Mouse (Mus musculus) CD8-positive naive resting alpha-beta T cell, adult 2 months (primary cell): ENCODE data around the gene Vmn2r29.
"Not testable (repeated sequence)": the region's sequence is repeated elsewhere in the genome, so short reads cannot be mapped to it uniquely, and the experiment has no call there.

Source experiments
- DNase-seq, 2 experiments: peaks; one replicate each; pipeline ENCODE4 v3.0.0; 2022; ENCODE audit warnings: low read depth in 2 of 2, low spot score in 2 of 2

Gene Vmn2r29

DNA sequence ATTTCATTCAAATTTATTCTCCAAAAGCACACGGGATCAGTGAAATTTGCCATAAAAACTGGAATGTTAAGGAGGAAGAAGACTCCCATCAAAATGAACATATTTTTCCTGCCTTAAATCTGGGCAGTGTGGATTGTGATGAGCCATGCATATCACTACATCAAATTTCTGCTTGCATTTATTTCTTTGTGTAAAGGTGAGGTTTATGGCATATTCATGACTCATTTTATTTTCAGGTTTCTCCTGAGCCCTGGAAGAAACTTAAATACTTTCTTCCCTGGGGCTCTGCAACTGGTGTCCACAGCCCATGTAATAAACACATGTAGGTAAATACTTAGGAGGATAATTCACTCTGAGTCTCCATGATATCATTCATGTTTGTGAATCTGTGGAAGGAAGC, at the start of gene Vmn2r29:
Gene Vmn2r29 (minus strand): TSS at position 101 of the 400 bp plus-strand sequence.
- not testable (repeated sequence) for DNase-seq

DNA sequence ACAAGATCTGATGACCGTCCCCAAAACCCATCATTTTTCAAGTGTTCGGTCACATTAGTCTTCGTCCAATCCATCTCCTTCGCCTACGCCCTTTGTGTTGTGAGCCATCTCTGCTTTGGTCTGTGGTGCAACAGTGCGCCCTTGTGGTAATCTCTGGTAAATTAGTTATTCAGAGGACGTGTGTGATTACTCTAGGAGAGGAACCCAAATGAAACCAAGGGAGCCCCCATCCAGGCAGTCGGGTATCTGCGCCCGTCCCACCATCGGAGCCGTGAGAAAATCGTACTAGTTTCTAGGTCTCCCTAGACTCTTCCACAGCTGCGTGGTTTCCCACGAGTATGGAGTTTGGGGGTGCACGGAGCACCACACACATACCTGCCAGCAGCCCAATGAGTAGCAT, 48.5 kb upstream of the Vmn2r29 start:
- DNase-seq, result peak; percentile 36 to 49

DNA sequence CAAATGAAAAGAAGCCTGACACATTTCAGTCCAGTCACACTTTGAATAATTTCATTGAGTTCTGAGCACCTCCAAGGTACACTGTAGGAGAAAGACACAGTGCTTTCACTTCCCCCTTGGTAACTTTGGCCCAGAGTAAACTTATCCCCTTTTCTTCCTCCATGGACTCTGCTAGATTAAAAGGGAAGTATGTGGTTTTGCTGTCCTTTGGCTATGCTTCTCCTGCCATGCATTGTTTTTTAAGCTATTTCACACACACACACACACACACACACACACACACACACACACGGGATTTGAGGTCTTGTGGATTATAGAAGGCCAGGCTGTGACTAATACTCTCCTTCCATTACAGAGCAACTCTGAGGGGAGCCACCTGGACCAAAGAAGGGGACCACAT, 34.3 kb upstream of the Vmn2r29 start:
- no peak for DNase-seq

DNA sequence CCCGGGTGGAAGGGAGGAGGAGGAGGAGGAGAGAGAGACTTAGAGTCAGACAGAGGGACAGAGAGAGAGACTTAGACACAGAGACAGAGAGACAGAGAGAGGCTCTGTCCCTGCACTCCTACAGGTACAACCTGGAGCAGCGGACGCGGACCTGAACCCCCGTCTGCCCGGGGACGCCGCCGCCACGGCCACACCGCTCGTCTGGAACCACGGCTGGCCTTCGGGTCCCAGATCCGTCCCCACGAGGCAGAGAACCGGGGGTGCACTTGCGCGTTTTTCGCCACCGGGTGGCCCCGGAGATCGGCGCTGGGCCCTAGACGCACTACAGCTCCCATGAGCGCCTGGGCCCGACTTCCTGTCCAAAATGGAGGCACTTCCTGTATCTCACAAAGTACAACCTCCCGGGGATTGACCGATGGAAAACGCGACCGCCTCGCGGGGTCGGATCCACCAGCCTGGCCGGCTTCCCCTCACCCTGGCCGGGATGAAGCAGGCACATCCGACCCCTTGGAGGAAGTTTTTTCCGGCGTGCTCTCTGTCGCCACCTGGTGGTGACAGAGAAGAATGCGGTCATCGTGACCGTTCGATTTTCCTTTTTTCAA, 30.9 kb upstream of the Vmn2r29 start, which contains the start of gene Gm45844:
Gene Gm45844 (minus strand): TSS at position 324 of the 602 bp plus-strand sequence.
- DNase-seq, result peak; percentile 88 to 93

DNA sequence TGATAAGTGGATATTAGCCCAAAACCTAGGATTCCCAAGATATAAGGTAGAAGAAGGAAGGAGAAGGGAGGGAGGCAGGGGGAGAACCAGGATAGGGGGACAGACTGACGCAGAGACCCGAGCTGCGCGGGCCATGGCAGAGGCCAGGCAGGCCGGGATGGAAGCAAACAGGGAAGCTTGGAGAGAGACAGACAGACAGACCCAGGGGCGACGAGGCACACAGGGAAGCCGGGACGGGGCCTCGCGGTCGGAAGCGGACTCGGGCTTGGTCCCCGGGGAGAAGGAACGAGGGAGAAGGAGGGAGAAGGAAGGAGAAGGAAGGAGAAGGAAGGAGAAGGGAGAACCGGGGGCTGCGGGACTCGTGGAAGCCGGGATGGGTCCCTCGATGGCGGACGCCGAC, 30.4 kb upstream of the Vmn2r29 start:
- DNase-seq, result peak in 1 of 2 experiments; percentile 10

DNA sequence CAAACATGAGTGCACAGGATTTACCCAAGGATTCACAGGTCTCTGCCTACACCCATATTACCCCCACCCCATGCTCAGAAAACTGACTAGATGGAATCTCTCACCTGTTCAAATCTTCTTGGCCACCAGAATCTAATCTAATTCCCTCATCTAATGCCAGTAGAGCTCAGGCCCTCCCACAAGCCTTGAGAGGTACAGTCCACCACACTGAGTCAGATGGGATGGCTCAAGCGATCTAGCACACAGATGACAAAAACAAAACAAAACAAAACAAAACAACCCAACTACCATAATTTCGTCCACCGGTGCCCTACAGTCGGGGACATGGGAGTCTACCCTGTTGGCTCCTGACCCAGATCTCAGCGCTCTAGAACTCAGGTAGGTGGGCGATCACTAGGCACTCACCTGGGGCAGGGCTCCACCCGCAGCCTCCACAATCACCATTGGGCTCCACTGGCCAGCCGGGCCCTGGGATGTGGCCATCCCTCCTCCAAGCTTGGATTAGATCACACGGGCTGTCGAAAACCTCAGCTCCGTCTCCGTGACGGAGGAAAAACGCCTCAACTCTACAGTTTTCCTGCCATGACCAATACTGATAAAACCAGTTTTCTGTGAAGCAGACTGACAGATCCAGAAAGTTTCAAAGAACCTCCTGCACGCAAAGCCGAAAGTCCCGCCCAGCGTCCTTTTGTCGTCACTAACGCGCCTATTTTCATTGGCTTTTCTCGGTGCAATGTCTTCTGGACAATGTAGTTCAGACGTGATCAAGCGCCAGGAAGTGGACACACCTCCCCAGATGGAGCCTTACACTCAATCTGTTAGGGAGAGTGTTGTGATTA, 37.6 kb downstream of the Vmn2r29 start, which contains the start of gene Zfp772:
Gene Zfp772 (minus strand): TSS at position 686 of the 839 bp plus-strand sequence.
- peak; percentile 27 to 52 for DNase-seq

DNA sequence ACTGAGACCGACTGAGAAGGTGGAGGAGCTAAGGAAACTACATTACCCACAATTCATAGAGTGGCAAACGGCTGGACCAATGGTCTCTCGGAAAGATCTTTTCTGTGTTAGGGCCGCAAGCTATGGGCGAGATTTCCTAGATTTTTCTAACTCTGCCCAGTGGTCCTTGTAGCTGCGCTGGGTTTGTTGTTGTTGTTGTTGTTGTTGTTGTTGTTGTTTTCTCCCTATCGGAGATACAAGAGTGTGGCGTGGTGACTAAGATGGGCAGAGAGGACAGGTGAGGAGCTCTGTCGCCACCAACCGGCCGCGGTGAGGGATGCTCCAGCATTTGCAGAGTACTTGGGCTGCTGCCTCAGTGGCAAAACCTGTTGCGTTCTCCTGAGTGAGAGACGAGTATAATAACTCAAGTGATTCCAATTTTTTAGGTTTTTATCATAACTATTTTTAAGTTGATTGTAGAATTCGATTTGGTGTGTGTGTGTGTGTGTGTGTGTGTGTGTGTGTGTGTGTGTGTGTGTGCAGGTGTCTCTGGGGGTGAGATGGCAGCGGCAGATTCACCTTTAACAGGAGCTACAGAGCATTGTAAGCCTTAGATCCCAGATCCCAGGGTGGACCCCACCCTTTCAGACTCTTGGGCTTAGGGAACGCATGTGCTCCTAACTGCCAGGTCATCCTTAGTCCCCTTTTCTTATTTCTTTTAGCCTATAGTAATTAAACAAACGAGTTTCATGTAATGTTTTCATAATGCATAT, 58.8 kb downstream of the Vmn2r29 start:
- peak; percentile 47 to 70 for DNase-seq

DNA sequence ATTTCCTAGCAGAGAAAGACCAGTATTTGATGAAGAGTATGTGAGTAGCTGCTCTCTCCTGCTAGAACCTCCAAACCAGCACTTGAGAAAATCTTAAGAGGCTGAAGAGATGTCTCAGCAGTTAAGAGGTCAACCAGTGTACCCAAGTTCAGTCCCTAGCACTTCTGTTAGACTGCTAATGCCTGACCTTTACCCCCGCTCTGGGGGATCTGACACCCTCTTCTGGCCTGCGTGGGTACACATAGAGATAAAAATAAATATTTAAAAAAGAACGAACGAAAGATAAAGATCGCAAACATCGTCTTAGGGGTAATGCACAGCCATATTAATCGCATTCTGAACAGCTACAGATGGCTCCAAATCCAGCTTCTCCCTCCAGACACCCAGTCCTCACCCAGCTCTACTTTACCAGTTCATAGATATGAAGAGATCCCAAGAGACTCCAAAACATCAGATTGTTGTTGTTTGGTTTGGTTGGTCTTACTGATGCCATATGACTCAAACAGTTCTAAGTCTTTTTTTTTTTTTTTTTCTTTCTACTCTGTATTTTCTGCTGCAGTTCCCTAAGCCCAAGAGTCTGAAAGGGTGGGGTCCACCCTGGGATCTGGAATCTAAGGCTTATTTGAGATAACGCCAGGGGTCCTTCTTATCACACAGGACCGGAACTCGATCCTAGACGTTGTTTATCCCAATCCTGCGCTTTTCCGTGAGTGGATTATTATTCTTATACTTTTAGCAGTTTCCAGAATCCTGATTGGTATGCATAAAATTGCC, 59.5 kb downstream of the Vmn2r29 start:
- DNase-seq, result no peak

DNA sequence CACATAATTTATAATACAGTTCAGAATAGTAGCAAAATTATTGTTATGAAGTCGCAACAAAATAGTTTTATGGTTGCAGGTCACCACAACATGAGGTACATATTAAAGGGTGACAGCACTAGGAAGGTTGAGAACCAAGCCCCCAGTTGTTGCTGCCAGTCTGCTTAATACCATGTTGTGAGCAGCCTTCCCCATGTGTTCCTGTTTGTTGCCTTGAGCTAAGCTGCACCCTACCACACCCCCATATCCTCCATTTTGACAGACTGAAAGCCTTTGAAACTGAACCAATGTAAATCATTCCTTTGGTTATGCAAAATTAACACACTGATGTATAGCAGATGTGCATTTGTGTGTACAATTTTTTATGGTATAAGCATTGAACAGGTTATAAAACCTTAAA, 61.2 kb downstream of the Vmn2r29 start:
- no peak for DNase-seq
